Mouse (Mus musculus): ENCODE measurements around the gene Def6.

Def6 gene

GRCm38 (mm10) chr17:28207591-28208313 is at the start of gene Def6:
TSS of gene Def6 (plus strand) at chr17:28207778.
- DNase-seq, result peak; percentile 89

DNA sequence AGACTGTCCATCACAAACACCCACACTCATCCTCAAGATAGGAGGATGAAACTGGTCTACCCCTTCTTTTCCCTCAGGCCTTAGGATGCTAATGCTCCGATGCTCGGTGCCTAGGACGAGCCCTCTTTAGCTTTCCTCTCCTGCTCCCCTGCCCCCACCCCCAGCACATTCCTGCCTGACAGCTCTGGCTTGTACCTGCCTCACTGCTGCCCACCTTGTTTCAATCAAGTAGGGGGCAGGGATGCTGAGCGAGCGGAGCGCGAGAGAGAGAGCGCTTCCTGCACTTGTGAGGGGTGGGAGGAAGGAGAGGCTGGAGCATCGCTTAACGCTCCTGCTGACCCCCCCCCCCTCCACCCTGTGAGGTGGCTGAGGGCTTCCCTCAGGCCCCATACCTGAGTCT is 47.2 kb upstream of the Def6 start:
- DNase-seq, result no peak

GRCm38 (mm10) chr17:28161310-28161881 is 46.2 kb upstream of the Def6 start:
- DNase-seq, result peak; percentile 39

GRCm38 (mm10) chr17:28163666-28164065 is 43.9 kb upstream of the Def6 start:
- DNase-seq, result peak; percentile 81

DNA sequence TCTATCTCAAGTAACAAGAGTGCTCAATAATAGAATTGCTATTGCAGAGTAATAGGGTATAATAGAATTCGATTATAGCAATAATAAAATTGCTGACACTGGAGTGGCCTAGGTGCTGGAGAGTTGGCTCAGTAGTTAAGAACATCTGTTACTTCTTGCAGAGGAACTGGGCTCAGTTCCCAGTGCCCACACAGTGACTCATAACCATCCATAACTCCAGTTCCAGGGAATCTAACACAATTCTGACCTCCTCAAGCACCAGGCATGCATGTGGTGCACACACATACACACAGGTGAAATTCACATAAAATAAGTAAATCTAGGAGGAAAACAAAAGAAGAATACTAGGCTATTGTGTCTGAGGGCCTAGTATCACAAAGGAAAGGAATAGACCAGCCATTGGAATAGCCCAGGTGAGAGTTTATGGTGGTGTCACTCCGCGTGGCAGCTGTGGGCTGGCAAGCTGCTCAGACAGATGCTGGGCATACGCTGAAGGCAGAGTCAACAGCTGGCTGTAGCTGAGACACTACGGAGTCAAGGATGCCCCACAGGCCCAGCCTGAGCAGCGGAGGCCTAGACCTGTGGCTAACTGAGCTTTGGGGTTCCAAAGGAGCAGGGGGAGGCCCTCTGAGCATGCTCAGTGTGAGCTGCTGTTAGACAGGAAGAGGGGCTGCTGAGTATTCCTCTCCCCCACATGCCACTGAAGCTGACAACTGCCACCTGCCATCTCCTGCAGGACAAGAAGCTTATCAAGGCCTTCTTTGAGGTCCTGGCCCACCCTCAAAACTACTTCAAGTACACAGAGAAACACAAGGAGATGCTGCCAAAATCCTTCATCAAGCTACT is 36.9 kb upstream of the Def6 start:
- peak; percentile 27 for DNase-seq

- no peak for DNase-seq
Observed at GRCm38 (mm10) chr17:28172690-28173089, 34.9 kb upstream of the Def6 start.

DNA sequence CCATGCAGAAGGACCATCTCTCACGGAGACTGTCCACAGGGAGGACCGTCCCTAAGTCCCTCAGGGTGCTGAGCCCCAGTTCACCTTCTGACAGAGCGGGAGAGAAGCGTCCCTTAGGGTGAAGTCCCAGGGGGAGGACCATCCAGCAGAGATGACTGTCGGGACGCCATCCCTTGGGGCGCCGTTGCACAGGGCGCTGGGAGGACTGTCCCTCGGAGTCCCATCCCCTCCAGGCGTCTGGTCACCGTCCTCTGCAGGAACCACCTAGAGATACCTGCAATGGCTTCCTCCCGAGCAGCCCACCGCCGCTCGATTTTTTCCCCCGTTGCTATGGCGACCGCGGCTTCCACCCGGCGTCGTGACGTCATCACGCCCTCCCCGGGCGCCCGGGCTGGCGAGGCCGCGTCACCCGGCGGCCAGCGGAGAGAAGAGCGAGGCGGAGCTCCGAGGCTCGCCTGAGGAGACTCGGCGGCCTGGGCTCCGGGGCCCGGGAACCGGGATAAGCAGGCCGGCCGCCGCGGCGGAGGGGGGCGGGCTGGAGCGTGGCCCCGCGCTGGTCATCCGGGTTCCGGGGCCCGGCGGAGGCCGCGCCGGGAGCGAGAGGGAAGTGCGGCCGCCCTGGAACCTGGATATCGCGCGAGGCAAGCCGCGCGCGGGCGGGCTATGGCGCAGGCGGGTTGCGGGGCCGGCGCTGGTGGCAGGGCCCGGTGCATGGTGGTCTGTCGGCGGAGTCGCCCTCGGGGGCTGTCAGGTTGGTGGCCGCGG is 30.6 kb upstream of the Def6 start, which contains the start of gene Zfp523:
Gene Zfp523 (plus strand): TSS at position 355 of the 765 bp plus-strand sequence.
- peak; percentile 94 for DNase-seq

DNA sequence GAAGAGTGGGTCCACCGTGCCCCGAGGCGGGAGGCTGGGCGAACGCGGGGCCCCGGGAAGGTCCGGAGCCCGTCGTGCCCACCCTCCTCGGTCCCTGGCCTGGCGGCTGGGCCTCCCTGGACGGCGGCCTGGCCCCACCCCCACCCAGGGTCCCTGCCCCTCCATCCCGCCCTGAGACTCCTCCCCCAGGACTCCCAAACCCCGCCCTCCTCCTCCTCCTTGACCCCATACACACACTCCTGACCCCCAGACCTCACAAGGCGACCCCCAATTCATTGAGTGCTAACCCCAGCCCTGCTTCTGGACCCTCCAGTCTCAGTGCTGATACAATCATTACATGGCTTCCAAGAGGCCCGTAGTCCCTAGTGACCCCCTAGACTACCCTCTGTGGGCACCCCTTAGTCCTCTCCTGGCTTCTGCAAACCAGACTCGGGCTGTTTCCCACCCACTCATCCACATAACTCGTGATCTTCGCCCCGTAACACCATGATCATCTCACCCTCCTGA is 30.0 kb upstream of the Def6 start:
- DNase-seq, result no peak

- DNase-seq, result peak; percentile 42
Observed at GRCm38 (mm10) chr17:28180331-28180730, 27.2 kb upstream of the Def6 start.

DNA sequence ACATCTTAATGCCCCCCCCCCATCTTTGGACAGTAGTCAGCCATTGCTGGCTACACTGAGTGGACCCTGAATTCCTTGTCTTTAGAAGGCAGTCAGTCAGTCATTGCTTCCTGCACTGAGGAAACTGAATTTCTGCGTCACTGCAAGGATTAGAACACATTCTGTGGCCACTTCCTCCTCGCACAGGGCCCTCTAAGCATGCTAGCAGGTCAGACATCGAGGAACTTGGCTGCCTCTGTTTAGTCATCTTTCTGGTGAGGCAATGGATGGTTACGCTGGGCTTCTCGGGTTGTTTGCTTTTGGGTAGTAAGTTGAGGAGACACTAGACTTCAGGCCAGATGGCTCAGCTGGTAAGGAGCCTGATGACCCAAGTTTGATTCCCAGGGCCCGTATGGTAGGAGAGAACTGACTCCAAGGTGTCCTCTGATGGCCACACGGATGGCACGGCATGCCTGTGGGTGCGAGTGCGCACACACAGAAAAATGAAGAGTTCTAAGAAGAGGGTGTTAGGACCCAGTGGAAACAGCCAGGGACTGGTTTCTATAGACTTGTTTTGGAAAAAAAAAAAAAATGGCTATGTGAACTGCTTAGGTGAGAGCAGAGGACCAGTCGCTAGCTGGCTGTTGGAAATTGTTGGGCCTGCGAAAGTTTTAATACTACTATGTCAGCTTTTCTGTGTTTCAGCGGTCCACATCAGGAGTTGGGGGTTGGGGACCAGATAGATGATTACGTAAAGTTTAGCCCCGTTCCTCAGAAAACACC is 26.6 kb upstream of the Def6 start:
- no peak for DNase-seq

GRCm38 (mm10) chr17:28184971-28185638 is 22.5 kb upstream of the Def6 start:
- no peak for DNase-seq

- no peak for DNase-seq
Observed at GRCm38 (mm10) chr17:28188313-28188712, 19.3 kb upstream of the Def6 start.

DNA sequence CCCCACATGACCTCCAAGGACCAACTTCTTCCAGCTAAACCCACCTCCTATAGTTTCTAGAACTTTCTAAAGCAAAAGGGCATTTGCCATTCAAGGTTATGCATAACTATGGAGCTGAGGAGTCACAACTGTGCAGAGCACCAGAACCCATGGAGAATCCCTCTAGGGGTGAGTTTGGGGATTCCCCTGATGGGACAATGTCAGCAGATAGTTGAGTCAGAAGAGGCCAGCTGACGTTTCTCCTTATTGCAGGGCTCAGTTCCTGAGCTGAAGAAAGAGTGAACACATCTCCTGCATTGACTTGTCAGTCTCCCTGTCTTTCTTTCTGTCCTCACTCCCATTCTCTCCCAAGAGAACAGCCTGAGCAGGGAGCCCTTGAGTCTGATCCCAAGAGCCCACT is 14.8 kb upstream of the Def6 start:
- DNase-seq, result no peak

GRCm38 (mm10) chr17:28193559-28193958 is 14.0 kb upstream of the Def6 start:
- DNase-seq, result no peak

DNA sequence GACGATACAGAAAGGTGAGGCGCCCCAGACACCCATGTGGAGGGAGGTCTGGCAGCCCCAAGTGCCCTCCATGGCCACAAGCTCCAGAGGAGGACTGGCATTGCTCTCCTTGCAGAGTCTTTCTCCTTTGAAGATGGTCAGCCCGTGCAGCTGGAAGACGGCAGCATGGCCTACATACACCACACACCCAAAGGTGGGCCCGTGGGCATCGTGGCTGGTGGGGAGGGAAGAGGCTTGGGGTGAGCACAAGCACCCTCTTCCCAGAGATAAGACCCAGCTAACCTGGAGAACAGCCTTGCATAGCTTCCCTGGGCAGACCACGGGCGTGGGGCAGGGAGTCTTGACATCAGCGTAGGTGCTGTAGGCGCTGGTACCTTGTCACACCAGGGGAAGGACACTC is 12.5 kb upstream of the Def6 start:
- no peak for DNase-seq

DNA sequence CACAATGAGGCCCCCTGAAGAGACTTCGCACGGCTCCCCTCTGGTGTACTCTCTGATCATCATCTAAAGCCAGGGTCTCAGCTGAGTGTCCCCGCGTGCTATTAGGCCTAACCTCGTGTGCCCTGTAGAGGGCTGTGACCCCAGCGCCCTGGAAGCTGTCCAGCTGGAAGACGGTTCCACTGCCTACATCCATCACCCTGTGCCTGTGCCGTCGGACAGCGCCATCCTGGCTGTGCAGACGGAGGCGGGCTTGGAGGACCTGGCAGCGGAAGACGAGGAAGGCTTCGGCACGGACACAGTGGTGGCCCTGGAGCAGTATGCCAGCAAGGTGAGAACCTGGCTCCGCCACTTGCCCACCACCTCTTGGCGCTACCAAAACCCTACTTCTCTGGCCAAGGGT is 9.9 kb upstream of the Def6 start:
- peak; percentile 23 for DNase-seq

- no peak for DNase-seq
Observed at GRCm38 (mm10) chr17:28201982-28202381, 5.6 kb upstream of the Def6 start.

- DNase-seq, result peak; percentile 49
Observed at GRCm38 (mm10) chr17:28204052-28204720, 3.4 kb upstream of the Def6 start.

DNA sequence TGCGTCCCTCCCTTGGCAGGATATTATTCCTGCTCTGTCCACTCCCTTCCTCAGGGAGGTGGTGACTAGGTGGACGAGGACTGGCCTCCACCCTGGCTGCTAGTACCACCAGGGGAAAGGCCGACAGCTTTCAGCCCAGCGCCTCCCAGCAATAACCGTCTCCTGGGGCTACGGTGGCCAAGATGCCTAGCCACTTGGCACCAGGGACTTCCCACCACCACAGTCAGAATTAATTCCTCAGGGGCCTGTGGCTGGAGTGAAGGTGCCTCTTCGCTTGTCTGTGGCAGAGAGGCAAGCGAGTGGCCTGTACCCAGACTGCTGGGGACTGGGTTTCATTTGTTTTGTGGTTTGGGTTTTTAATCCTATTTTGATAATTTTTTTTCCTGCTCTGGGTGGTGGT is 2.1 kb upstream of the Def6 start:
- DNase-seq, result no peak

GRCm38 (mm10) chr17:28207092-28207491 is 486 bp upstream of the Def6 start:
- DNase-seq, result no peak

DNA sequence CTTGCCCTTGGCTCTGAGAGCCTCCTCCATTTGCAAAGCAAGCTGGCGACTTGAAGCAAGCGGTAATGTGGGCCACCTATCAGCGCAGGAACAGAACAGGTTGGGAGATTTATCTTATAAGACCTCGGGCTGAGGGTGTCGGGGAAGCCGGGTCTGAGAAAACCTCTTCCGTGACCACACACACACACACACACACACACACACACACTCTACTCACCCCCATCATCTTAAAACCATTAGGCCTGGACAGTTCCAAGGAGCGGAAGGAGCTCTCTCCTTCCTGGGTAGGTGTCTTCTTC is 685 bp downstream of the Def6 start:
- DNase-seq, result no peak
